Mouse (Mus musculus) bone marrow macrophage, adult 2 months (primary cell): Measurements from ENCODE around the gene Crkl.

Experiments
- CTCF ChIP-seq: IDR thresholded peaks from 2 replicates; pipeline ENCODE4 v1.5.1; 2012; ENCODE audit warnings: low read depth, mild to moderate bottlenecking, low read length, moderate library complexity
- POLR2A ChIP-seq: IDR thresholded peaks from 2 replicates; pipeline ENCODE4 v1.6.1; 2012; ENCODE audit warnings: mild to moderate bottlenecking, low read depth, low read length, borderline replicate concordance

DNA sequence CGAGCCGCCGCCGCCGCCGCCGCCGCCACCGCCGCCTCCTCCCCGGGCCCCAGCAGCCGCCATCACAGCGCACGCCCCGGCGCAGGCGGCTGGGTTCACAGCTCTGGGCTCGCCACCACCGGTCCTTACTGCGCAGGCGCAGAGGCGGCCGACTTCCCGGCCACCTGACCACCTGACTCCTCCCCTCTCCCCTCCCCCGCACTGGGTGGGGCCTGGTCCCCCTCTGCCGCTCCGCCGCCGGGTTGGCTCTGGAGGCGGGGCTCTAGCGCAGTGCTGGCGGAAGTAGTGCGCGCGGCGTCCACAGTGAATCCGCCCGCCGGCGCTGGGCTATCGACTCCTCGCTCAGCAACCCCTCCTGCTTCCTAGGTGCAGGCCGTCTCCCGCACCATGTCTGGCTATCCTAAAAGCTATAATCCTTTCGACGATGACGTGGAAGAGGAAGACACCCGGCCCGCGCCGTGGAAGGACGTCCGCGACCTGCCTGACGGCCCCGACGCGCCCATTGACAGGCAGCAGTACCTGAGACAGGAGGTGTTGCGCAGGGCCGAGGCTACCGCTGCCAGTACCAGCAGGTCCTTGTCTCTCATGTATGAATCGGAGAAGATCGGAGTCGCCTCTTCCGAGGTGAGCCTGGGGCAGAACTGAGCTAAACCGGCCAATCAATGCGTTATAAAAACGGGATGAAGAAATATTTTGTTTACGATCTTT lies 45.9 kb upstream of the Crkl start, which contains the start of the genes Snap29 and Pi4ka:
- TF ChIP-seq POLR2A (no peak), CTCF (no peak)
